Mouse (Mus musculus) ES-E14 (cell line): ENCODE results near the gene Adgrg1. TPM values are rescaled to one million over a fixed set of nuclear protein-coding genes. Genes with fewer than 3 reads are reported as not detected.

Experiments used
- DNase-seq: peaks from one replicate; pipeline ENCODE4 v3.0.0-alpha.2; 2013; ENCODE audit warnings: low read depth, low spot score
- H3K27ac ChIP-seq: 2 replicates; pipeline ENCODE4 v1.5.1; 2012; ENCODE audit warnings: low read depth, mild to moderate bottlenecking, low read length, moderate library complexity, mixed read lengths; ENCODE audit not compliant: poor library complexity, insufficient read depth, severe bottlenecking
- H3K36me3 ChIP-seq: 2 replicates; pipeline ENCODE4 v1.6.1; 2012; ENCODE audit warnings: mild to moderate bottlenecking, low read length, moderate library complexity, mixed read lengths; ENCODE audit not compliant: control insufficient read depth, poor library complexity, insufficient read depth, severe bottlenecking
- H3K4me1 ChIP-seq, 2 experiments: fragments of 150-350 bp in 1 of 2; sonication (generic) in 1 of 2; 2 replicates each; pipeline ENCODE4 v1.6.1; 2012; ENCODE audit warnings: low read length in 2 of 2, mild to moderate bottlenecking in 1 of 2, mixed read lengths in 1 of 2; ENCODE audit not compliant: control insufficient read depth in 2 of 2, insufficient read depth in 2 of 2, poor library complexity in 1 of 2
- H3K4me3 ChIP-seq, 2 experiments: fragments of 150-350 bp in 1 of 2; sonication (generic) in 1 of 2; 2 replicates each; pipeline ENCODE4 v1.5.1; 2012; ENCODE audit warnings: low read length in 2 of 2, low read depth in 1 of 2, mild to moderate bottlenecking in 1 of 2, mixed read lengths in 1 of 2; ENCODE audit not compliant: insufficient read depth in 1 of 2, poor library complexity in 1 of 2, severe bottlenecking in 1 of 2
- H3K9ac ChIP-seq: 2 replicates; pipeline ENCODE4 v1.6.1; 2012; ENCODE audit warnings: low read depth, mild to moderate bottlenecking, low read length, mixed read lengths; ENCODE audit not compliant: poor library complexity, insufficient read depth, severe bottlenecking
- H3K9me3 ChIP-seq: fragments of 150-350 bp; sonication (generic); 2 replicates; pipeline ENCODE4 v1.6.1; 2012; ENCODE audit warnings: low read depth, mild to moderate bottlenecking, low read length; ENCODE audit not compliant: control insufficient read depth, insufficient read depth
- CHD2 ChIP-seq: IDR thresholded peaks from 2 replicates; pipeline ENCODE4 v1.6.1; 2014; ENCODE audit warnings: mild to moderate bottlenecking, low read depth, low read length, inconsistent platforms
- HCFC1 ChIP-seq: IDR thresholded peaks from 2 replicates; pipeline ENCODE4 v1.6.1; 2012; ENCODE audit warnings: low read length, inconsistent platforms, borderline replicate concordance; ENCODE audit not compliant: insufficient read depth
- MAFK ChIP-seq: IDR thresholded peaks from 2 replicates; pipeline ENCODE4 v1.6.1; 2014; ENCODE audit warnings: mild to moderate bottlenecking, low read depth, low read length, inconsistent platforms; ENCODE audit not compliant: insufficient read depth
- ZC3H11A ChIP-seq: IDR thresholded peaks from 2 replicates; pipeline ENCODE4 v1.6.1; 2012; ENCODE audit warnings: low read depth, mild to moderate bottlenecking, inconsistent platforms, low read length, borderline replicate concordance
- ZNF384 ChIP-seq: IDR thresholded peaks from 2 replicates; pipeline ENCODE4 v1.6.1; 2012; ENCODE audit warnings: low read depth, low read length, inconsistent platforms
- in situ Hi-C, 2 experiments: fragments of 600-800 bp; cut with MboI; formaldehyde crosslinking; loops; one replicate each; pipeline ENCODE4 v1.15.1; 2025; ENCODE audit warnings: low sequenced_read_pairs in 2 of 2, inconsistent platforms in 1 of 2; ENCODE audit not compliant: unreplicated experiment in 2 of 2
- total RNA-seq: library from RNA; depleted of rRNA; stranded (reverse); fragments of 300-350 nt; gene quantifications from 2 replicates; pipeline ENCODE4 v1.2.3, GENCODE M21; 2012

Adgrg1 gene
- total RNA-seq, 1 experiment: 5.4 TPM

- H3K27ac ChIP-seq: no peak overlapping the region
- H3K9ac ChIP-seq: no peak overlapping the region
- no peak for DNase-seq
- in situ Hi-C loops: no loop called here
- TF ChIP-seq MAFK (no peak), HCFC1 (no peak), ZC3H11A (no peak)
- H3K9me3 ChIP-seq: no peaks in the 10 kb centered on the region
- no peaks in the 10 kb centered on the region for H3K36me3 ChIP-seq
- H3K4me1 ChIP-seq: no peaks in the 10 kb centered on the region; a peak in 1 of 4 replicates
- H3K4me3 ChIP-seq: no peak overlapping the region
Observed at GRCm38 (mm10) chr8:94952086-94952485, 22.5 kb upstream of the Adgrg1 start.

DNA sequence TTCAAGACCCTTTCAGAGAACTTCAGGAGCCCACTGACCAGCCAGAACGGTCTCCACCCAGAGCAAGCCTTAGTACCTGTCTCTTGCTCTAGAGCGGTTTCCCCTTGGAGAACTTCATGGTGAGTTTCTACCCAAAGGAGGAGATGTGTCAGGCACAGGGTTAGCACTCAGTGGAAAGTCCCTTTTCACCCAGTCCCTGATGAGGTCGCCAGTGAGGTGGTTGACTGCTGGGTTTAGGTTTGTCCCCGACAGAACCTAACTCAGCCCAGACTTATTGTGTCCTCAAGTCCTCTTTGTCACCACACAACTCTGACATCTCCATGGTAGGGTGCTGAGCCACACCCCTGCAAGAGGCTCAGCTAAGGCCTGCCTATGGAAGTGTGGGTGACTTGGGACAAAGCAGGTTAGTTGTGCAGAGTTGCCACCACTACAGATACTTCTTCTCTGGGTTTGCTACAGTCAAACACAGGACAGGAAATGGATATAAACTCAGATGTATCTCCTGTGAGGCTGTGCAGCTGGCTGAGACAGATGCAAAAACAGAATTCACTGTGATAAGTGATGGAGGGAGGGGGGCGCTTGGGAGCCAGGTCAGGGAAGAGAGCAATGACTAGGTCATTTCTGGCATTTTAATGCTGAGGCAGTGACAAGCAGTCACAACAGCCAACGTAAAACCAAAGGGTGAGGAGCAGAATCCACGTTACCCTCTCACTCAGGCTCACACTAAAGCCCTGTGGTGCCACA lies 20.8 kb upstream of the Adgrg1 start:
- H3K9ac ChIP-seq: no peak overlapping the region
- H3K36me3 ChIP-seq: no peaks in the 10 kb centered on the region
- H3K4me3 ChIP-seq: no peak overlapping the region
- H3K27ac ChIP-seq: no peak overlapping the region
- no peak for DNase-seq
- H3K9me3 ChIP-seq: no peaks in the 10 kb centered on the region
- no peaks in the 10 kb centered on the region; a peak in 1 of 4 replicates for H3K4me1 ChIP-seq
- TF ChIP-seq MAFK: no peak
- TF ChIP-seq ZNF384: no peak
- no peak for TF ChIP-seq CHD2
- in situ Hi-C loops: no loop called here

DNA sequence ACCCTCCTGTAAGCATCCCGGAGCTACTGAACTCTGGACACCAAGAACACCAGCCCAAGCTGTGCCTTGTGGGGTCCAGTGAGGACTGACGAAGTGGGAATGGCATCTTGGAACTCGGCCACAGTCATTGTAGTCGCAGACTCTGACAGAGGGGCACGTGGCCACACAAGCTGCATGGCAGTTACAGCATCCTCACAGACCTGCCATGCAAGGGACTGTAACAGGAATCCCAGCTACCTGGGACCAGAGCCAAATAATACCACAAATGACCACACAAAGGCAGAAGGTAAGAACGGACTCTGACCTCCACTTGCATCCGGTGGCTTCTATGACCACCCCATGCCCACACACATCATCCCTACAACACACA lies 20.2 kb upstream of the Adgrg1 start:
- Histone ChIP-seq H3K9me3 (no peaks in the 10 kb centered on the region), H3K27ac (no peak overlapping the region), H3K36me3 (no peaks in the 10 kb centered on the region), H3K4me1 (no peaks in the 10 kb centered on the region; a peak in 1 of 4 replicates), H3K9ac (no peak overlapping the region), H3K4me3 (no peak overlapping the region)
- TF ChIP-seq HCFC1 (no peak), MAFK (no peak), CHD2 (no peak), ZNF384 (no peak), ZC3H11A (no peak)
- no peak for DNase-seq
- in situ Hi-C loops: no loop called here

DNA sequence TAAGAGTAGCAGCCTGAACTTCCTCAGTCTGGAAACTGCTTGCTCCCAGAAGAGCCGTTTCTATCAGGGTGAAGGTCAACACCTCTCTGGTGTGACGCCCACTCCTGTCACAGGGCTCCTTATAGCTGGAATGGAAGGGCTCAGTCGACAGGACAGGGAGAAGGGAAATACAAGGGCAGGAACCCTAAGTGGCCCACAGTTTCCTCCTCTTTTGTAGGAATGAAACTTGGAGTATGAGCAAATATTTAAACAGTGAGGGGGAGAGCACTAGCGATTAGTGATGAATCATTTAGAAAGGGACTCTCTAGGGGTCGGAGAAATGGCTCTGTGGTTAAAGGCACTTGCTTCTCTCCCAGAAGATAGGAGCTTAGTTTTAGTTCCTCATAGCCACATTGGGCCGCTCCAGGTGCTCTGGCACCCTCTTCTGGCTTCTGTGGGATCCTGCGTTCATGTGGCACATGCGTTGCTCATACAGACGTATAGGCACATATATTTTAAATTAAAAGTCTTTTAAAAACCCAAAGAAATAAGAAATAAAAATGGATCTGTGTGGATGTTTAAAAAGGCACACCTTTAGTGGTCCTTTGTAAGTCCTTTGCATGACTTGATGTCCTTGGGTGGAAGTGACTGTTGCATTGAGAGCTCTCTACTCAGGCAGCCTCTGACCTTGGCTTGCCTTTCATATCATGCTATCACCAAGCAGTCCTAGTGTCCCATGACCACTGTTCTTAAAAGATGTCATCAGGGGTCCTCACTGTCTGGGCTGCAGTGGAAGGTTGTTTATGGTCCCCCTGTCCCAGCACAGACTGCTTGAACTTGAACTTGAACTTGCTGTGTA lies 19.4 kb upstream of the Adgrg1 start:
- peak; percentile 34 for DNase-seq

More for the DNA sequence above, 19.4 kb upstream of the Adgrg1 start:
- H3K9me3 ChIP-seq: no peaks in the 10 kb centered on the region
- H3K4me1 ChIP-seq: no peaks in the 10 kb centered on the region; a peak in 1 of 4 replicates
- H3K36me3 ChIP-seq: no peaks in the 10 kb centered on the region
- TF ChIP-seq ZC3H11A (no peak), MAFK (no peak)
- H3K27ac ChIP-seq: no peak overlapping the region
- H3K4me3 ChIP-seq: no peak overlapping the region
- in situ Hi-C loops: no loop called here
- no peak overlapping the region for H3K9ac ChIP-seq
